Mouse (Mus musculus): ENCODE data around the gene Ush2a.

DNA sequence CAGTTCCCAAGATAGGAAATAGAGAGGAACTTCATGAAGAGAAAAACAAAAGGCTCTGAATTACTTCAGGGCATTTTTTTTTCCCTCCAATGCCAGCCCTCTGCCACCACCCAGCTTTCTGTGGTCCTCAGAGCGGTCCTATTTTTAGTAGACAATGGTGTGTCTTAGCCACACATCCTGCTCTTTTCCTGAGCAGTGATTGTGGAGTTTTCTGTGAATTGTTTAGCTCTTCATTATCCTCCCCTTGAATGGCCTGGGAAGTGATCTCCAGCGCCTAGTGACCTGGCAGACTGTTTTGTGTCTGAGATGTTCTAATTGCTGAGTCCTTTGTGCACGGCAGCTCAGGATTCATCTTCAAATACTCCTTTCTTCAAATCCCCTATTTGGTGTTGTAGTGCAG is 397.3 kb downstream of the Ush2a start:
- TF ChIP-seq CTCF (conservative IDR thresholded peaks at IDR 0.05; ENCODE audit: insufficient read depth, insufficient read length, low read depth, low read length) = no peak
- no peak for TF ChIP-seq POLR2A (IDR thresholded peaks at IDR 0.05; ENCODE audit: low read depth, low read length)

Measured in kidney, adult 2 months (tissue).